Mouse (Mus musculus): ENCODE measurements at regions not wholly inside any gene's neighbourhood (a gene's known extent, or its start where the extent isn't known, plus 50 kb on each side); places are given as distances from the start of the nearest gene placed in this dataset.

- H3K36me3 ChIP-seq (ENCODE audit: insufficient read depth): no peaks in the 10 kb centered on the region
- no peak overlapping the region for H3K4me3 ChIP-seq (ENCODE audit: low read depth, low read length)
- H3K27ac ChIP-seq (ENCODE audit: low read depth): no peak overlapping the region
- H3K4me2 ChIP-seq: no peak overlapping the region
- ATAC-seq (ENCODE audit: insufficient read depth): no peak
- no peaks in the 10 kb centered on the region for H3K9me3 ChIP-seq (ENCODE audit: low read depth, low read length)
- TF ChIP-seq CTCF (IDR thresholded peaks at IDR 0.05; ENCODE audit: low read depth): no peak
- 79% methylated on average over 7 of the region's 7 CpGs for WGBS
- no peaks in the 10 kb centered on the region for H3K27me3 ChIP-seq (ENCODE audit: insufficient read depth, low read length)
- no peak overlapping the region for H3K9ac ChIP-seq
- DNase-seq: no peak
- no peaks in the 10 kb centered on the region for H3K4me1 ChIP-seq (ENCODE audit: insufficient read depth)
Observed at GRCm38 (mm10) chr15:87108411-87108810, 435.7 kb upstream of the Fam19a5 start.

- WGBS: 21% methylated on average over 4 of the region's 4 CpGs
- TF ChIP-seq CTCF (IDR thresholded peaks at IDR 0.05; ENCODE audit: low read depth): no peak
- ATAC-seq (ENCODE audit: insufficient read depth): no peak
Observed at GRCm38 (mm10) chr15:87122656-87123055, 421.4 kb upstream of the Fam19a5 start.

GRCm38 (mm10) chr15:87125427-87126148 is 418.5 kb upstream of the Fam19a5 start:
- no peaks in the 10 kb centered on the region for H3K36me3 ChIP-seq (ENCODE audit: insufficient read depth)
- TF ChIP-seq CTCF (IDR thresholded peaks at IDR 0.05; ENCODE audit: low read depth): no peak
- no peaks in the 10 kb centered on the region for H3K27me3 ChIP-seq (ENCODE audit: insufficient read depth, low read length)
- no peaks in the 10 kb centered on the region for H3K9me3 ChIP-seq (ENCODE audit: low read depth, low read length)
- ATAC-seq (ENCODE audit: insufficient read depth): no peak
- no peak overlapping the region for H3K9ac ChIP-seq
- WGBS: 50% methylated on average over 6 of the region's 6 CpGs
- no peak overlapping the region for H3K4me3 ChIP-seq (ENCODE audit: low read depth, low read length)
- no peak for DNase-seq
- H3K4me1 ChIP-seq (ENCODE audit: insufficient read depth): no peaks in the 10 kb centered on the region
- H3K27ac ChIP-seq (ENCODE audit: low read depth): no peak overlapping the region
- H3K4me2 ChIP-seq: no peak overlapping the region

More at GRCm38 (mm10) chr15:87122656-87123055, 421.4 kb upstream of the Fam19a5 start:
- DNase-seq: no peak
- H3K36me3 ChIP-seq (ENCODE audit: insufficient read depth): no peaks in the 10 kb centered on the region
- no peak overlapping the region for H3K4me3 ChIP-seq (ENCODE audit: low read depth, low read length)
- H3K27me3 ChIP-seq (ENCODE audit: insufficient read depth, low read length): no peaks in the 10 kb centered on the region
- H3K9ac ChIP-seq: no peak overlapping the region
- no peaks in the 10 kb centered on the region for H3K4me1 ChIP-seq (ENCODE audit: insufficient read depth)
- no peak overlapping the region for H3K27ac ChIP-seq (ENCODE audit: low read depth)
- H3K4me2 ChIP-seq: no peak overlapping the region
- H3K9me3 ChIP-seq (ENCODE audit: low read depth, low read length): no peaks in the 10 kb centered on the region

GRCm38 (mm10) chr15:87138870-87139269 is 405.2 kb upstream of the Fam19a5 start:
- DNase-seq (no peak), ATAC-seq (ENCODE audit: insufficient read depth) (no peak)
- no peaks in the 10 kb centered on the region for H3K27me3 ChIP-seq (ENCODE audit: insufficient read depth, low read length)
- no peak for TF ChIP-seq CTCF (IDR thresholded peaks at IDR 0.05; ENCODE audit: low read depth)
- H3K9me3 ChIP-seq (ENCODE audit: low read depth, low read length): no peaks in the 10 kb centered on the region
- H3K27ac ChIP-seq (ENCODE audit: low read depth): no peak overlapping the region
- no peaks in the 10 kb centered on the region for H3K4me1 ChIP-seq (ENCODE audit: insufficient read depth)
- H3K4me3 ChIP-seq (ENCODE audit: low read depth, low read length): no peak overlapping the region
- H3K36me3 ChIP-seq (ENCODE audit: insufficient read depth): no peaks in the 10 kb centered on the region
- no peak overlapping the region for H3K4me2 ChIP-seq
- H3K9ac ChIP-seq: no peak overlapping the region

GRCm38 (mm10) chr15:87169136-87169535 is 375.0 kb upstream of the Fam19a5 start:
- Histone ChIP-seq H3K4me1 (ENCODE audit: insufficient read depth) (no peaks in the 10 kb centered on the region), H3K9ac (no peak overlapping the region), H3K36me3 (ENCODE audit: insufficient read depth) (no peaks in the 10 kb centered on the region), H3K9me3 (ENCODE audit: low read depth, low read length) (no peaks in the 10 kb centered on the region), H3K27me3 (ENCODE audit: insufficient read depth, low read length) (no peaks in the 10 kb centered on the region), H3K27ac (ENCODE audit: low read depth) (no peak overlapping the region), H3K4me2 (no peak overlapping the region), H3K4me3 (ENCODE audit: low read depth, low read length) (no peak overlapping the region)
- no peak for DNase-seq
- no peak for ATAC-seq (ENCODE audit: insufficient read depth)
- TF ChIP-seq CTCF (IDR thresholded peaks at IDR 0.05; ENCODE audit: low read depth): no peak
- WGBS: 58% methylated on average over 5 of the region's 5 CpGs

- Histone ChIP-seq H3K27me3 (ENCODE audit: insufficient read depth, low read length) (no peaks in the 10 kb centered on the region), H3K9me3 (ENCODE audit: low read depth, low read length) (no peaks in the 10 kb centered on the region), H3K4me1 (ENCODE audit: insufficient read depth) (no peaks in the 10 kb centered on the region), H3K27ac (ENCODE audit: low read depth) (no peak overlapping the region), H3K4me2 (no peak overlapping the region), H3K4me3 (ENCODE audit: low read depth, low read length) (no peak overlapping the region), H3K9ac (no peak overlapping the region), H3K36me3 (ENCODE audit: insufficient read depth) (no peaks in the 10 kb centered on the region)
- WGBS: 38% methylated on average over 4 of the region's 4 CpGs
- no peak for DNase-seq
- ATAC-seq (ENCODE audit: insufficient read depth): no peak
- TF ChIP-seq CTCF (IDR thresholded peaks at IDR 0.05; ENCODE audit: low read depth): no peak
Observed at GRCm38 (mm10) chr15:87170890-87171289, 373.2 kb upstream of the Fam19a5 start.

GRCm38 (mm10) chr15:87173096-87173495 is 371.0 kb upstream of the Fam19a5 start:
- ATAC-seq (ENCODE audit: insufficient read depth) (no peak), DNase-seq (no peak)
- TF ChIP-seq CTCF (IDR thresholded peaks at IDR 0.05; ENCODE audit: low read depth): no peak
- Histone ChIP-seq H3K9me3 (ENCODE audit: low read depth, low read length) (no peaks in the 10 kb centered on the region), H3K9ac (no peak overlapping the region), H3K4me2 (no peak overlapping the region), H3K27ac (ENCODE audit: low read depth) (no peak overlapping the region), H3K27me3 (ENCODE audit: insufficient read depth, low read length) (no peaks in the 10 kb centered on the region), H3K36me3 (ENCODE audit: insufficient read depth) (no peaks in the 10 kb centered on the region), H3K4me1 (ENCODE audit: insufficient read depth) (no peaks in the 10 kb centered on the region), H3K4me3 (ENCODE audit: low read depth, low read length) (no peak overlapping the region)
- WGBS: 95% methylated on average over 2 of the region's 2 CpGs
